Mouse (Mus musculus): ENCODE measurements around the gene Stxbp5. TPM values are rescaled to one million over a fixed set of nuclear protein-coding genes. Genes with fewer than 3 reads are reported as not detected.

The Stxbp5 gene
- total and polyA plus RNA-seq, 3 experiments, result 12.3 to 82.2 (median 19.6) TPM

- Histone ChIP-seq H3K9ac (ENCODE audit: control insufficient read depth, low read depth, low read length, poor library complexity, severe bottlenecking) (no peak overlapping the region), H3K36me3 (ENCODE audit: control insufficient read depth in 1 of 2, insufficient read depth in 2 of 2, low read length in 2 of 2) (no peaks in the 10 kb centered on the region; a peak in 1 of 4 replicates), H3K27me3 (ENCODE audit: control insufficient read depth in 1 of 2, insufficient read depth in 2 of 2, low read length in 2 of 2) (no peaks in the 10 kb centered on the region), H3K4me3 (ENCODE audit: control insufficient read depth in 1 of 2, insufficient read depth in 1 of 2, low read depth in 2 of 2, low read length in 2 of 2) (no peak overlapping the region), H3K4me1 (ENCODE audit: control insufficient read depth in 1 of 2, insufficient read depth in 2 of 2, low read length in 2 of 2) (no peaks in the 10 kb centered on the region), H3K79me2 (ENCODE audit: control insufficient read depth, insufficient read depth, low read length, poor library complexity) (no peaks in the 10 kb centered on the region), H3K9me3 (replicated peaks; ENCODE audit: insufficient read depth, low read length) (no peaks in the 10 kb centered on the region), H3K27ac (ENCODE audit: control insufficient read depth, low read depth, low read length) (no peak overlapping the region)
- TF ChIP-seq CHD2 (IDR thresholded peaks at IDR 0.05; ENCODE audit: low read length) (no peak), GABPA (IDR thresholded peaks at IDR 0.05; ENCODE audit: low read depth, low read length) (no peak), ZKSCAN1 (IDR thresholded peaks at IDR 0.05; ENCODE audit: low read depth, low read length) (no peak), SIN3A (IDR thresholded peaks at IDR 0.05; ENCODE audit: low read length) (no peak), ZC3H11A (IDR thresholded peaks at IDR 0.05; ENCODE audit: low read depth, low read length) (no peak), MYC (IDR thresholded peaks at IDR 0.05; ENCODE audit: low read depth, low read length) (no peak), TBP (IDR thresholded peaks at IDR 0.05; ENCODE audit: low read depth, low read length) (no peak)
- DNase-seq (ENCODE audit: low read depth, low spot score), result no peak
Measured at GRCm38 (mm10) chr10:9760264-9760663, 140.6 kb downstream of the Stxbp5 start.

- Histone ChIP-seq H3K9me3 (replicated peaks; ENCODE audit: insufficient read depth, low read length) (no peaks in the 10 kb centered on the region), H3K79me2 (ENCODE audit: control insufficient read depth, insufficient read depth, low read length, poor library complexity) (no peaks in the 10 kb centered on the region), H3K27ac (ENCODE audit: control insufficient read depth, low read depth, low read length) (no peak overlapping the region), H3K36me3 (ENCODE audit: control insufficient read depth in 1 of 2, insufficient read depth in 2 of 2, low read length in 2 of 2) (no peaks in the 10 kb centered on the region), H3K9ac (ENCODE audit: control insufficient read depth, low read depth, low read length, poor library complexity, severe bottlenecking) (no peak overlapping the region), H3K4me1 (ENCODE audit: control insufficient read depth in 1 of 2, insufficient read depth in 2 of 2, low read length in 2 of 2) (no peaks in the 10 kb centered on the region), H3K4me3 (ENCODE audit: control insufficient read depth in 1 of 2, insufficient read depth in 1 of 2, low read depth in 2 of 2, low read length in 2 of 2) (no peak overlapping the region), H3K27me3 (ENCODE audit: control insufficient read depth in 1 of 2, insufficient read depth in 2 of 2, low read length in 2 of 2) (no peaks in the 10 kb centered on the region)
- TF ChIP-seq MAX (IDR thresholded peaks at IDR 0.05; ENCODE audit: low read length), result no peak
- TF ChIP-seq EP300 (IDR thresholded peaks at IDR 0.05; ENCODE audit: low read depth in 1 of 2, low read length in 2 of 2), result no peak
- no peak for TF ChIP-seq NRF1 (IDR thresholded peaks at IDR 0.05; ENCODE audit: insufficient read depth, low read depth, low read length, poor library complexity, severe bottlenecking)
- no peak for TF ChIP-seq ZC3H11A (IDR thresholded peaks at IDR 0.05; ENCODE audit: low read depth, low read length)
- TF ChIP-seq POLR2A (IDR thresholded peaks at IDR 0.05; ENCODE audit: control insufficient read depth in 1 of 2, insufficient read depth in 1 of 2, low read depth in 1 of 2, low read length in 2 of 2, poor library complexity in 1 of 2), result no peak
- TF ChIP-seq TBP (IDR thresholded peaks at IDR 0.05; ENCODE audit: low read depth, low read length), result no peak
- no peak for TF ChIP-seq MAFK (IDR thresholded peaks at IDR 0.05; ENCODE audit: borderline replicate concordance, low read depth, low read length)
- no peak for TF ChIP-seq CHD2 (IDR thresholded peaks at IDR 0.05; ENCODE audit: low read length)
- no peak for TF ChIP-seq HCFC1 (IDR thresholded peaks at IDR 0.05; ENCODE audit: low read depth, low read length)
- TF ChIP-seq CHD1 (IDR thresholded peaks at IDR 0.05; ENCODE audit: low read depth, low read length), result no peak
- TF ChIP-seq ETS1 (IDR thresholded peaks at IDR 0.05; ENCODE audit: low read depth, low read length), result no peak
- TF ChIP-seq POLR2AphosphoS5 (IDR thresholded peaks at IDR 0.05; ENCODE audit: borderline replicate concordance, low read depth, low read length), result no peak
- DNase-seq (ENCODE audit: low read depth, low spot score), result no peak
Measured at GRCm38 (mm10) chr10:9756546-9756945, 144.3 kb downstream of the Stxbp5 start.

Data from MEL (cell line).